Mouse (Mus musculus) cortical plate, adult 2 months (tissue): ENCODE results near the gene Mrps35.

Experiments used
- CTCF ChIP-seq: fragments of 200-500 bp; IDR thresholded peaks from 2 replicates; pipeline ENCODE4 v1.5.1; 2011; ENCODE audit warnings: mild to moderate bottlenecking, control low read depth, low read length; ENCODE audit not compliant: insufficient read depth; ENCODE audit errors: extremely low read depth
- POLR2A ChIP-seq: fragments of 200-500 bp; IDR thresholded peaks from 2 replicates; pipeline ENCODE4 v1.6.1; 2011; ENCODE audit warnings: mild to moderate bottlenecking, low read length, control low read depth; ENCODE audit not compliant: insufficient read depth; ENCODE audit errors: extremely low read depth

GRCm38 (mm10) chr6:147032303-147032925 lies 10.2 kb upstream of the Mrps35 start, which contains the start of gene Rep15:
- TF ChIP-seq CTCF (no peak), POLR2A (no peak)
